Comparison of ENCODE assay signal across 17 mouse cellular contexts in genomic region chr9:63201376-63202323, GRCm38 (mm10). TPM values are rescaled to one million over a fixed set of nuclear protein-coding genes. Genes with fewer than 3 reads are reported as not detected.
DNase-seq lines count a peak whose midpoint lies in the region; ATAC-seq and TF ChIP-seq lines count a peak whose summit lies in the region.
"Had no signal": no experiment of that assay in that cellular context is flagged by ENCODE, and none has a peak within 500 bp of the region (broad histone marks: within the 10 kb centered on the region; RNA-seq: fewer than 3 reads in every experiment).

No protein-coding gene starts in this region.

- H3K27me3 ChIP-seq in kidney, embryonic 14.5 days (ENCODE audit: control insufficient read depth, insufficient read depth, low read length) = no peaks in the 10 kb centered on the region
- H3K27me3 ChIP-seq in MEL (ENCODE audit: control insufficient read depth in 1 of 2, insufficient read depth in 2 of 2, low read length in 2 of 2) = no peaks in the 10 kb centered on the region
- H3K27me3 ChIP-seq in liver, embryonic 16.5 days (ENCODE audit: control insufficient read depth, insufficient read depth, low read depth, low read length) = no peaks in the 10 kb centered on the region
- H3K27me3 ChIP-seq: embryonic facial prominence, embryonic 12.5 days; midbrain, embryonic 12.5 days had no signal

- H3K36me3 ChIP-seq in kidney, embryonic 14.5 days (ENCODE audit: control insufficient read depth, insufficient read depth, low read length) = no peaks in the 10 kb centered on the region
- H3K36me3 ChIP-seq in MEL (ENCODE audit: control insufficient read depth in 1 of 2, insufficient read depth in 2 of 2, low read length in 2 of 2) = no peaks in the 10 kb centered on the region
- no peaks in the 10 kb centered on the region for H3K36me3 ChIP-seq in liver, embryonic 16.5 days (ENCODE audit: control insufficient read depth, insufficient read depth)

- no peak for TF ChIP-seq POLR2A in MEL (IDR thresholded peaks at IDR 0.05; ENCODE audit: control insufficient read depth in 1 of 2, insufficient read depth in 1 of 2, low read depth in 1 of 2, low read length in 2 of 2, poor library complexity in 1 of 2)

- H3K9ac ChIP-seq in kidney, embryonic 14.5 days (ENCODE audit: low read depth, low read length) = no peak overlapping the region
- no peak overlapping the region for H3K9ac ChIP-seq in MEL (ENCODE audit: control insufficient read depth, low read depth, low read length, poor library complexity, severe bottlenecking)
- H3K9ac ChIP-seq in liver, embryonic 16.5 days (ENCODE audit: low read depth, low read length) = no peak overlapping the region
- H3K9ac ChIP-seq: embryonic facial prominence, embryonic 12.5 days; midbrain, embryonic 12.5 days had no signal

- TF ChIP-seq RAD21 in MEL (IDR thresholded peaks at IDR 0.05; ENCODE audit: low read depth, low read length) = no peak

- H3K4me1 ChIP-seq in kidney, embryonic 14.5 days (ENCODE audit: control insufficient read depth, insufficient read depth, low read length) = peaks cover 22% of the 10 kb centered on the region
- no peaks in the 10 kb centered on the region for H3K4me1 ChIP-seq in MEL (ENCODE audit: control insufficient read depth in 1 of 2, insufficient read depth in 2 of 2, low read length in 2 of 2)
- H3K4me1 ChIP-seq in liver, embryonic 16.5 days (ENCODE audit: control insufficient read depth, low read depth, low read length) = no peaks in the 10 kb centered on the region

- H3K4me3 ChIP-seq in kidney, embryonic 14.5 days (ENCODE audit: low read length) = no peak overlapping the region
- H3K4me3 ChIP-seq in MEL (ENCODE audit: control insufficient read depth in 1 of 2, insufficient read depth in 1 of 2, low read depth in 2 of 2, low read length in 2 of 2) = no peak overlapping the region
- H3K4me3 ChIP-seq in liver, embryonic 16.5 days (ENCODE audit: low read depth, low read length) = no peak overlapping the region
- H3K4me3 ChIP-seq: embryonic facial prominence, embryonic 12.5 days; gastrocnemius, adult 2 months; midbrain, embryonic 12.5 days had no signal

- peak in 2 of 3 experiments; percentile 9 to 18; a peak in 1 of 6 replicates for TF ChIP-seq CTCF in MEL (IDR thresholded peaks at IDR 0.05 in 2 of 3, conservative IDR thresholded peaks at IDR 0.05 in 1 of 3; ENCODE audit: control insufficient read depth in 1 of 3, insufficient read depth in 1 of 3, low read depth in 2 of 3, low read length in 3 of 3, poor library complexity in 1 of 3, severe bottlenecking in 1 of 3)

- H3K9me3 ChIP-seq in kidney, embryonic 14.5 days (ENCODE audit: control insufficient read depth, low read length) = no peaks in the 10 kb centered on the region; the same call in 1 of the 2 replicates
- H3K9me3 ChIP-seq in MEL (replicated peaks; ENCODE audit: insufficient read depth, low read length) = no peaks in the 10 kb centered on the region
- H3K9me3 ChIP-seq in liver, embryonic 16.5 days (replicated peaks; ENCODE audit: control insufficient read depth, low read length) = no peaks in the 10 kb centered on the region
- H3K9me3 ChIP-seq: embryonic facial prominence, embryonic 12.5 days; midbrain, embryonic 12.5 days had no signal

- no peak overlapping the region for H3K27ac ChIP-seq in kidney, embryonic 14.5 days (ENCODE audit: low read depth, low read length)
- H3K27ac ChIP-seq in MEL (ENCODE audit: control insufficient read depth, low read depth, low read length) = no peak overlapping the region
- H3K27ac ChIP-seq in liver, embryonic 16.5 days (ENCODE audit: low read length) = no peak overlapping the region
- H3K27ac ChIP-seq: embryonic facial prominence, embryonic 12.5 days; gastrocnemius, adult 2 months; midbrain, embryonic 12.5 days had no signal

- ATAC-seq in kidney, embryonic 14.5 days (ENCODE audit: low FRiP score, low TSS enrichment) = no peak
- peak; percentile 74 for ATAC-seq in liver, embryonic 16.5 days (ENCODE audit: low read depth)

- no peaks in the 10 kb centered on the region for H3K79me2 ChIP-seq in MEL (ENCODE audit: control insufficient read depth, insufficient read depth, low read length, poor library complexity)

- no peak for TF ChIP-seq EP300 in MEL (IDR thresholded peaks at IDR 0.05; ENCODE audit: low read depth in 1 of 2, low read length in 2 of 2)

- DNase-seq in kidney, adult 11 months = peak; percentile 76
- DNase-seq in MEL (ENCODE audit: low read depth, low spot score) = no peak
- peak; percentile 62 to 87 for DNase-seq in kidney, adult 8-10 months
- DNase-seq in spleen, postnatal 14 days (ENCODE audit: low spot score in 2 of 2) = no peak
- no peak for DNase-seq in ovary, postnatal 36 days (ENCODE audit: low spot score)
- no peak for DNase-seq in lung, adult 18-20 months
- DNase-seq: adrenal gland, adult 2 months; cerebellum, postnatal 25 days; gastrocnemius, adult 2 months; lung, postnatal 14 days; retina, postnatal 1 day; thymus, postnatal 14 days had no signal

- H3K4me2 ChIP-seq in kidney, embryonic 14.5 days (replicated peaks; ENCODE audit: low read depth, low read length) = no peak overlapping the region
- no peak overlapping the region for H3K4me2 ChIP-seq in liver, embryonic 16.5 days (ENCODE audit: low read depth, low read length)
- H3K4me2 ChIP-seq: embryonic facial prominence, embryonic 12.5 days; midbrain, embryonic 12.5 days had no signal

- WGBS in kidney, embryonic 14.5 days = 82% methylated on average over 15 of the region's 15 CpGs
- WGBS in liver, embryonic 16.5 days (ENCODE audit: insufficient replicate concordance) = 73% methylated on average over 15 of the region's 15 CpGs

TF ChIP-seq in MEL, 35 proteins besides CTCF, POLR2A, EP300 and RAD21:
- TF ChIP-seq ZNF384 (IDR thresholded peaks at IDR 0.05; ENCODE audit: low read depth, low read length) = no peak
- no peak for TF ChIP-seq RCOR1 (IDR thresholded peaks at IDR 0.05; ENCODE audit: low read depth, low read length)
- no peak for TF ChIP-seq ELF1 (IDR thresholded peaks at IDR 0.05; ENCODE audit: low read depth, low read length)
- TF ChIP-seq E2F4 (IDR thresholded peaks at IDR 0.05; ENCODE audit: borderline replicate concordance, low read depth, low read length) = no peak
- no peak for TF ChIP-seq NRF1 (IDR thresholded peaks at IDR 0.05; ENCODE audit: insufficient read depth, low read depth, low read length, poor library complexity, severe bottlenecking)
- TF ChIP-seq USF1 (IDR thresholded peaks at IDR 0.05; ENCODE audit: low read depth, low read length) = no peak
- TF ChIP-seq HCFC1 (IDR thresholded peaks at IDR 0.05; ENCODE audit: low read depth, low read length) = no peak
- TF ChIP-seq MYC (IDR thresholded peaks at IDR 0.05; ENCODE audit: low read depth, low read length) = no peak
- TF ChIP-seq TAL1 (IDR thresholded peaks at IDR 0.05; ENCODE audit: low read length) = no peak
- no peak for TF ChIP-seq MEF2A (IDR thresholded peaks at IDR 0.05; ENCODE audit: extremely low read depth, insufficient replicate concordance, low read depth, low read length, poor library complexity, severe bottlenecking)
- no peak for TF ChIP-seq CHD1 (IDR thresholded peaks at IDR 0.05; ENCODE audit: low read depth, low read length)
- TF ChIP-seq TBP (IDR thresholded peaks at IDR 0.05; ENCODE audit: low read depth, low read length) = no peak
- no peak for TF ChIP-seq ZMIZ1 (IDR thresholded peaks at IDR 0.05; ENCODE audit: low read depth, low read length)
- TF ChIP-seq MAZ (IDR thresholded peaks at IDR 0.05; ENCODE audit: low read depth, low read length) = no peak

RNA-seq across cellular contexts. Expression of gene Skor1, which starts 52.9 kb away (rescaled TPM):
- polyA plus RNA-seq in kidney, embryonic 14.5 days (2014; fragmentation: Nextera tagmentation; extraction: Ambion mirVana) = not detected in 2 replicates
- total RNA-seq in MEL (2012; rRNA removed) = not detected in 2 replicates
- polyA plus RNA-seq in MEL (2012; ENCODE audit: insufficient read depth in 1 of 2, insufficient read length in 2 of 2, low read depth in 1 of 2, low replicate concordance in 2 of 2, missing spikeins in 1 of 2) = under 1 TPM in 1 of 2 experiments, not detected in 1; 0.06 TPM
- polyA plus RNA-seq in liver, embryonic 16.5 days (2015; fragmentation: Nextera tagmentation; extraction: Ambion mirVana) = not detected in 2 replicates
- polyA plus RNA-seq: heart, embryonic 14.5 days had no signal

Comparison
In these comparisons a context has a peak if more than half of its experiments do, and no peak if none do; other contexts are left out.
1. DNase-seq: peak in kidney, adult 11 months (single experiment) and kidney, adult 8-10 months (2 of 2); none in MEL (single experiment), spleen, postnatal 14 days (0 of 2), ovary, postnatal 36 days (single experiment) and lung, adult 18-20 months (0 of 2).